Mouse (Mus musculus): ENCODE data around the gene Scai.
A peak's percentile ranks its signal among the peaks of the same experiment; 100 is the strongest.
"Not testable (repeated sequence)": the region's sequence is repeated elsewhere in the genome, so short reads cannot be mapped to it uniquely, and the experiment has no call there.

Gene Scai

GRCm38 (mm10) chr2:39190561-39191056 lies at the start of gene Scai:
Scai (minus strand) TSS chr2:39190734.
- DNase-seq: peak; percentile 100

GRCm38 (mm10) chr2:39226731-39227130 lies 36.2 kb upstream of the Scai start:
- no peak for DNase-seq

GRCm38 (mm10) chr2:39226019-39226640 lies 35.6 kb upstream of the Scai start, which contains the start of gene Ppp6c:
Ppp6c (minus strand) TSS chr2:39226451.
- DNase-seq: peak; percentile 96

- DNase-seq: not testable (repeated sequence)
Observed at GRCm38 (mm10) chr2:39225331-39226018, 34.9 kb upstream of the Scai start.

- DNase-seq: no peak
Observed at GRCm38 (mm10) chr2:39224621-39225020, 34.1 kb upstream of the Scai start.

- peak; percentile 44 for DNase-seq
Observed at GRCm38 (mm10) chr2:39220010-39220409, 29.5 kb upstream of the Scai start.

- DNase-seq: no peak
Observed at GRCm38 (mm10) chr2:39219034-39219433, 28.5 kb upstream of the Scai start.

GRCm38 (mm10) chr2:39217150-39217549 lies 26.6 kb upstream of the Scai start:
- DNase-seq: no peak

GRCm38 (mm10) chr2:39210738-39211137 lies 20.2 kb upstream of the Scai start:
- no peak for DNase-seq

- DNase-seq: no peak
Observed at GRCm38 (mm10) chr2:39203359-39203758, 12.8 kb upstream of the Scai start.

GRCm38 (mm10) chr2:39194809-39195208 lies 4.3 kb upstream of the Scai start:
- no peak for DNase-seq

GRCm38 (mm10) chr2:39189961-39190560 lies 473 bp downstream of the Scai start:
- no peak for DNase-seq

- DNase-seq: no peak
Observed at GRCm38 (mm10) chr2:39185942-39186341, 4.6 kb downstream of the Scai start.

- DNase-seq: no peak
Observed at GRCm38 (mm10) chr2:39183587-39183986, 6.9 kb downstream of the Scai start.

- no peak for DNase-seq
Observed at GRCm38 (mm10) chr2:39160996-39161395, 29.5 kb downstream of the Scai start.

GRCm38 (mm10) chr2:39157916-39158315 lies 32.6 kb downstream of the Scai start:
- no peak for DNase-seq

- DNase-seq: no peak
Observed at GRCm38 (mm10) chr2:39156821-39157220, 33.7 kb downstream of the Scai start.

- no peak for DNase-seq
Observed at GRCm38 (mm10) chr2:39150943-39151342, 39.6 kb downstream of the Scai start.

- DNase-seq: no peak
Observed at GRCm38 (mm10) chr2:39148075-39148474, 42.5 kb downstream of the Scai start.

GRCm38 (mm10) chr2:39146469-39146868 lies 44.1 kb downstream of the Scai start:
- DNase-seq: no peak

- no peak for DNase-seq
Observed at GRCm38 (mm10) chr2:39142357-39142948, 48.1 kb downstream of the Scai start.

GRCm38 (mm10) chr2:39140586-39141455 lies 49.7 kb downstream of the Scai start:
- DNase-seq: peak; percentile 47
